Mouse (Mus musculus) liver, adult 2 months (tissue): ENCODE data around the gene Spaca4. TPM values are rescaled to one million over a fixed set of nuclear protein-coding genes. Genes with fewer than 3 reads are reported as not detected.

Experiments
- DNase-seq: peaks from one replicate; pipeline ENCODE4 v3.0.0-alpha.2; 2011; ENCODE audit warnings: low read depth, low spot score; ENCODE audit errors: extremely low read depth
- H3K27ac ChIP-seq: fragments of 200-500 bp; replicated peaks from 2 replicates; pipeline ENCODE4 v1.5.1; 2012; ENCODE audit warnings: low read depth, mild to moderate bottlenecking, control low read depth, inconsistent platforms, low read length; ENCODE audit not compliant: insufficient read depth
- H3K27me3 ChIP-seq: fragments of 200-500 bp; 2 replicates; pipeline ENCODE4 v1.6.1; 2012; ENCODE audit warnings: mild to moderate bottlenecking, moderate library complexity, low read length, inconsistent platforms; ENCODE audit not compliant: control insufficient read depth, insufficient read depth
- H3K36me3 ChIP-seq: fragments of 200-500 bp; 2 replicates; pipeline ENCODE4 v1.6.1; 2012; ENCODE audit warnings: low read length, inconsistent platforms; ENCODE audit not compliant: control insufficient read depth, insufficient read depth
- H3K4me1 ChIP-seq: fragments of 200-500 bp; 2 replicates; pipeline ENCODE4 v1.6.1; 2011; ENCODE audit warnings: low read length; ENCODE audit not compliant: control insufficient read depth, insufficient read depth
- H3K4me3 ChIP-seq: fragments of 200-500 bp; 2 replicates; pipeline ENCODE4 v1.5.1; 2011; ENCODE audit warnings: low read depth, mild to moderate bottlenecking, control low read depth, low read length, moderate library complexity; ENCODE audit not compliant: insufficient read depth
- H3K79me2 ChIP-seq: fragments of 200-500 bp; 2 replicates; pipeline ENCODE4 v1.6.1; 2012; ENCODE audit warnings: inconsistent platforms, mild to moderate bottlenecking, low read length, moderate library complexity; ENCODE audit not compliant: control insufficient read depth, insufficient read depth
- H3K9ac ChIP-seq: fragments of 200-500 bp; 2 replicates; pipeline ENCODE4 v1.6.1; 2012; ENCODE audit warnings: low read depth, mild to moderate bottlenecking, control low read depth, inconsistent platforms, low read length
- CTCF ChIP-seq: fragments of 200-500 bp; IDR thresholded peaks from 2 replicates; pipeline ENCODE4 v1.5.1; 2011; ENCODE audit warnings: low read depth, low read length, control low read depth
- POLR2A ChIP-seq: fragments of 200-500 bp; IDR thresholded peaks from 2 replicates; pipeline ENCODE4 v1.6.1; 2011; ENCODE audit warnings: low read length, control low read depth; ENCODE audit not compliant: insufficient read depth; ENCODE audit errors: extremely low read depth
- WGBS: fragments of 180-500 bp; shearing (Covaris S2); methylation state at CpG from one replicate; pipeline ENCODE4 v1.1.7; 2018; 5-methylcytosine and 5-hydroxymethylcytosine counted together
- polyA plus RNA-seq: library from polyadenylated mRNA; depleted of rRNA; stranded (reverse); fragments of >200 nt; gene quantifications from 2 replicates; pipeline ENCODE4 v1.2.3, GENCODE M21; 2012
- total RNA-seq: library from RNA; depleted of rRNA; stranded (reverse); fragments of >200 nt; gene quantifications from 2 replicates; pipeline ENCODE4 v1.2.3, GENCODE M21; 2014

Gene Spaca4
- total and polyA plus RNA-seq, 2 experiments: not detected

- Histone ChIP-seq H3K36me3 (no peaks in the 10 kb centered on the region), H3K27ac (no peak within 1 kb of the TSS), H3K4me3 (peak within 1 kb of the TSS; percentile 37; the same call in 1 of the 2 replicates), H3K4me1 (peaks cover 12% of the 10 kb centered on the region), H3K27me3 (peaks cover 7% of the 10 kb centered on the region; the same call in 1 of the 2 replicates), H3K79me2 (no peaks in the 10 kb centered on the region), H3K9ac (peak within 1 kb of the TSS; percentile 67)
- WGBS: 11% methylated on average over 35 of the region's 36 CpGs
- no peak for DNase-seq
- no peak for TF ChIP-seq POLR2A
- no peak for TF ChIP-seq CTCF
Measured at GRCm38 (mm10) chr7:45699523-45700141, 26.0 kb downstream of the Spaca4 start, which contains the start of gene Car11. Gene Car11 (plus strand): TSS chr7:45699843.

GRCm38 (mm10) chr7:45697894-45698293, 27.7 kb downstream of the Spaca4 start:
- H3K36me3 ChIP-seq: no peaks in the 10 kb centered on the region
- WGBS: 86% methylated on average over 7 of the region's 7 CpGs
- H3K79me2 ChIP-seq: no peaks in the 10 kb centered on the region
- H3K27me3 ChIP-seq: peaks cover 7% of the 10 kb centered on the region; the same call in 1 of the 2 replicates
- H3K4me1 ChIP-seq: peaks cover 9% of the 10 kb centered on the region
- TF ChIP-seq CTCF (no peak), POLR2A (no peak)
- no peak overlapping the region for H3K27ac ChIP-seq
- DNase-seq: no peak
- no peak overlapping the region for H3K4me3 ChIP-seq
- H3K9ac ChIP-seq: no peak overlapping the region

- H3K4me3 ChIP-seq: no peak overlapping the region
- WGBS: 65% methylated on average over 6 of the region's 6 CpGs
- H3K36me3 ChIP-seq: no peaks in the 10 kb centered on the region
- TF ChIP-seq POLR2A (no peak), CTCF (no peak)
- H3K79me2 ChIP-seq: no peaks in the 10 kb centered on the region
- peaks cover 5% of the 10 kb centered on the region; the same call in 1 of the 2 replicates for H3K27me3 ChIP-seq
- H3K4me1 ChIP-seq: peaks cover 4% of the 10 kb centered on the region; the same call in 1 of the 2 replicates
- H3K9ac ChIP-seq: no peak overlapping the region
- H3K27ac ChIP-seq: no peak overlapping the region
- DNase-seq: no peak
Measured at GRCm38 (mm10) chr7:45695098-45695497, 30.5 kb downstream of the Spaca4 start.

GRCm38 (mm10) chr7:45693921-45694591, 31.6 kb downstream of the Spaca4 start, which contains the start of gene Sec1:
Gene Sec1 (minus strand): TSS chr7:45694402.
- Histone ChIP-seq H3K27ac (no peak within 1 kb of the TSS), H3K4me1 (no peaks in the 10 kb centered on the region), H3K4me3 (no peak within 1 kb of the TSS), H3K27me3 (no peaks in the 10 kb centered on the region; the same call in 1 of the 2 replicates), H3K9ac (no peak within 1 kb of the TSS), H3K79me2 (no peaks in the 10 kb centered on the region), H3K36me3 (no peaks in the 10 kb centered on the region)
- TF ChIP-seq CTCF (no peak), POLR2A (no peak)
- 92% methylated on average over 50 of the region's 50 CpGs for WGBS
- no peak for DNase-seq

GRCm38 (mm10) chr7:45692364-45692763, 33.2 kb downstream of the Spaca4 start:
- H3K36me3 ChIP-seq: no peaks in the 10 kb centered on the region
- H3K4me1 ChIP-seq: no peaks in the 10 kb centered on the region
- DNase-seq: no peak
- H3K79me2 ChIP-seq: no peaks in the 10 kb centered on the region
- no peak overlapping the region for H3K27ac ChIP-seq
- H3K4me3 ChIP-seq: no peak overlapping the region
- WGBS: 81% methylated on average over 2 of the region's 2 CpGs
- no peak overlapping the region for H3K9ac ChIP-seq
- H3K27me3 ChIP-seq: no peaks in the 10 kb centered on the region; the same call in 1 of the 2 replicates
- TF ChIP-seq POLR2A (no peak), CTCF (no peak)

- no peaks in the 10 kb centered on the region for H3K36me3 ChIP-seq
- H3K4me1 ChIP-seq: peaks cover 2% of the 10 kb centered on the region; the same call in 1 of the 2 replicates
- no peak overlapping the region for H3K27ac ChIP-seq
- no peak for TF ChIP-seq CTCF
- TF ChIP-seq POLR2A: no peak
- WGBS: 66% methylated on average over 11 of the region's 11 CpGs
- no peaks in the 10 kb centered on the region for H3K79me2 ChIP-seq
- H3K9ac ChIP-seq: no peak overlapping the region
- no peak for DNase-seq
- no peaks in the 10 kb centered on the region; the same call in 1 of the 2 replicates for H3K27me3 ChIP-seq
- H3K4me3 ChIP-seq: no peak overlapping the region
Measured at GRCm38 (mm10) chr7:45689800-45690199, 35.8 kb downstream of the Spaca4 start.
